Mouse (Mus musculus) cerebellum, adult 9-10 months (tissue): ENCODE measurements around the gene Ctnnb1.

Source experiments
- DNase-seq: peaks from one replicate; pipeline ENCODE4 v3.0.0; 2022

Ctnnb1 gene

GRCm38 (mm10) chr9:121005961-121006360 is 76.9 kb downstream of the Ctnnb1 start:
- no peak for DNase-seq
